Mouse (Mus musculus) erythroblast, embryonic 14.5 days (primary cell): ENCODE results near the gene Tmem177. TPM values are rescaled to one million over a fixed set of nuclear protein-coding genes. Genes with fewer than 3 reads are reported as not detected.

Experiments used
- H3K27me3 ChIP-seq: 2 replicates; pipeline ENCODE4 v1.6.1; 2012; ENCODE audit warnings: inconsistent platforms; ENCODE audit not compliant: control insufficient read depth
- H3K36me3 ChIP-seq: 2 replicates; pipeline ENCODE4 v1.6.1; 2012; ENCODE audit warnings: mild to moderate bottlenecking, inconsistent platforms; ENCODE audit not compliant: control insufficient read depth
- H3K4me1 ChIP-seq: 2 replicates; pipeline ENCODE4 v1.6.1; 2012; ENCODE audit warnings: inconsistent platforms; ENCODE audit not compliant: control insufficient read depth
- H3K4me3 ChIP-seq: replicated peaks from 2 replicates; pipeline ENCODE3; 2012; ENCODE audit warnings: moderate library complexity, mild to moderate bottlenecking, inconsistent platforms
- H3K9me3 ChIP-seq: 2 replicates; pipeline ENCODE4 v1.6.1; 2012; ENCODE audit warnings: low read length, inconsistent platforms, mixed read lengths; ENCODE audit not compliant: control insufficient read depth
- GATA1 ChIP-seq: IDR thresholded peaks from 2 replicates; pipeline ENCODE4 v1.6.1; 2012; ENCODE audit warnings: low read length, inconsistent platforms, mixed read lengths
- TAL1 ChIP-seq: IDR thresholded peaks from 3 replicates; pipeline ENCODE4 v1.6.1; 2012; ENCODE audit warnings: low read length, inconsistent platforms, mixed read lengths
- polyA plus RNA-seq: library from polyadenylated mRNA; stranded (reverse); fragments of >175 nt; gene quantifications from 2 replicates; pipeline ENCODE4 v1.2.3, GENCODE M21; 2012

Gene Tmem177
- polyA plus RNA-seq, 1 experiment, result 0.03 TPM

DNA sequence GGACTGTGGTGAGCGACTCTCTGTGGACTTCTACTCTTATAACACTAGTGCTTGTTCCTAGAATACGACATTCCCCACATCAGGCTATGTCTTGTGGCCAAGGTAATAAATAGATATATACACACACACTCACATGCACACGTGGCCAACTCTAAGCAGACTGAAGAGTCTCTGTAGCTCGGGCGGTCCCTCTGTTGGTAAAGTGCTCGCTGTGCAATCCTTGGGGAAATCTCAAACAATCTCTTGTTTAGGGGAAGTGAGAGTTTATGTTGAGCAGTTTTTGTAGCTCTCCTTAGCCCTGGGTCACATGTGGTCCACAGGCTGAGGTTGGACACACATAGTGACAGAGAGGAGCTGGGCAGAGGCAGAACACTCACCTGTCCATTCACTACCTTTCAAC, 20.1 kb downstream of the Tmem177 start:
- TF ChIP-seq TAL1, result no peak
- TF ChIP-seq GATA1, result no peak
- H3K36me3 ChIP-seq, result no peaks in the 10 kb centered on the region
- H3K4me3 ChIP-seq, result no peak overlapping the region
- no peaks in the 10 kb centered on the region for H3K27me3 ChIP-seq
- H3K9me3 ChIP-seq, result no peaks in the 10 kb centered on the region
- H3K4me1 ChIP-seq, result no peaks in the 10 kb centered on the region

DNA sequence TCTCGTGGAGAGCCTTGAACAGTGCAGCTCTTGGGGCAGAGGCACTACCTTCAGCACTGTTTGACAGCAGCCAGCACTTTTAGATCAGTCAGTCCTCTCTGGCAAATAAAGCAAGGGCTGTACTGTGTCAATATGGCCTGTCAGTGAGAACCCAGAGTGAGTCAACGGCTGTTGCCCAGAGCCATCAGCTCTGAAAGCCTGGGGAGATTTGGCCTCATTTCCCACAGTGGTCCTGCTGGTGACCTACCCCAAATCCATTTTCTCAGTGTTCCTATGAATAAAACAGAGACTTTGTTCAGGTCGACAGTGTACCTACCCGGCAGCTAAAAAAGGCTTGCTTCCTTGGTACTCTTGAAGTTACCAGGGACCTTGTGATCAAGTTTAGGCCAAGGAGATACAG, 21.1 kb downstream of the Tmem177 start:
- Histone ChIP-seq H3K27me3 (no peaks in the 10 kb centered on the region), H3K36me3 (no peaks in the 10 kb centered on the region), H3K4me1 (no peaks in the 10 kb centered on the region), H3K9me3 (no peaks in the 10 kb centered on the region), H3K4me3 (no peak overlapping the region)
- TF ChIP-seq TAL1, result no peak

DNA sequence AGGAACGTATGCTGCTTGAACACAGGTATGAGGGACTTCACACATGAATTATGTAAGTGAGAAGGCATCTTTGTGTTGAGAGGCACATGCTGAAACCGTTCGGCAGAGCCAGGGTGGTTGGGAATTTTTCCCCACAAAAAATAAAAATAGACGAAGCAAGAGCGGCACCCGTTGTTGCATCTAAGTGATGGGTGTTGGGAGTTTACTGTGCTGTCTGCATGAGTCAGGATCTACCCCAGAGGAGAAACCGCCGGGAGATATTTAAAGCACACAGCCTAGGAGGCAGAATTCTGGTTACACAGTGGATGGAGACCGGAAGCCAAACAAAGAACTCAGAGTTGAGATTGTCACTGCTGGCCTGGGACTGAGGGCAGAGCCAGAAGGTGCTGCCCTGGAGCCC, 21.9 kb downstream of the Tmem177 start:
- Histone ChIP-seq H3K4me3 (no peak overlapping the region), H3K36me3 (no peaks in the 10 kb centered on the region), H3K9me3 (no peaks in the 10 kb centered on the region), H3K4me1 (no peaks in the 10 kb centered on the region), H3K27me3 (no peaks in the 10 kb centered on the region)
- no peak for TF ChIP-seq GATA1
- no peak for TF ChIP-seq TAL1

- Histone ChIP-seq H3K4me1 (no peaks in the 10 kb centered on the region), H3K36me3 (no peaks in the 10 kb centered on the region), H3K4me3 (no peak overlapping the region), H3K27me3 (no peaks in the 10 kb centered on the region), H3K9me3 (no peaks in the 10 kb centered on the region)
- TF ChIP-seq TAL1 (no peak), GATA1 (no peak)
Measured at GRCm38 (mm10) chr1:119889347-119889746, 23.7 kb downstream of the Tmem177 start.

GRCm38 (mm10) chr1:119886320-119886719, 26.7 kb downstream of the Tmem177 start:
- no peaks in the 10 kb centered on the region for H3K27me3 ChIP-seq
- H3K4me3 ChIP-seq, result no peak overlapping the region
- no peaks in the 10 kb centered on the region for H3K9me3 ChIP-seq
- H3K36me3 ChIP-seq, result no peaks in the 10 kb centered on the region
- H3K4me1 ChIP-seq, result no peaks in the 10 kb centered on the region
- no peak for TF ChIP-seq TAL1
- TF ChIP-seq GATA1, result no peak

GRCm38 (mm10) chr1:119884272-119884671, 28.7 kb downstream of the Tmem177 start:
- no peaks in the 10 kb centered on the region for H3K27me3 ChIP-seq
- H3K4me1 ChIP-seq, result no peaks in the 10 kb centered on the region
- no peaks in the 10 kb centered on the region for H3K36me3 ChIP-seq
- H3K9me3 ChIP-seq, result no peaks in the 10 kb centered on the region
- no peak for TF ChIP-seq TAL1
- no peak for TF ChIP-seq GATA1
- no peak overlapping the region for H3K4me3 ChIP-seq

DNA sequence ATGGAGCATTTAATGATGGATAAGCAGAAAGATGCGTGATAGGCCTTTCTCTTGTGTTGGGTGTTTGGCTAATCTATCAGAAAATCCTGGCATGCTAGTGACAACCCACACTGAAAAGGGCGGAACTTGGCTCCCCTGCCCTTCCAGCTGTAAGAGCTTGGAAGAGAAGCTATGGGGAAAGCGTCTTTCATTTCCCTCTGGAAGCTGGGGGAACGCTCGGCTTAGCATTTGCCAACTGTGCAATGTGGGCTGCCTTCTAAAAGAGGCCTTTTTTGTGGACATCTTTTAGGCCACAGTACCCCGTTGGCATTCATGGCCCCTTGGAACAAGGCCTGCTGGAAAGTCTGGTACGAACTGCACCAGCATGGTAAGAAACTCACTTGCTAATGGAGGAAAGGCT, 34.1 kb downstream of the Tmem177 start:
- H3K4me3 ChIP-seq, result no peak overlapping the region
- no peaks in the 10 kb centered on the region for H3K27me3 ChIP-seq
- H3K9me3 ChIP-seq, result no peaks in the 10 kb centered on the region
- H3K36me3 ChIP-seq, result no peaks in the 10 kb centered on the region
- H3K4me1 ChIP-seq, result no peaks in the 10 kb centered on the region
- TF ChIP-seq GATA1 (no peak), TAL1 (no peak)

DNA sequence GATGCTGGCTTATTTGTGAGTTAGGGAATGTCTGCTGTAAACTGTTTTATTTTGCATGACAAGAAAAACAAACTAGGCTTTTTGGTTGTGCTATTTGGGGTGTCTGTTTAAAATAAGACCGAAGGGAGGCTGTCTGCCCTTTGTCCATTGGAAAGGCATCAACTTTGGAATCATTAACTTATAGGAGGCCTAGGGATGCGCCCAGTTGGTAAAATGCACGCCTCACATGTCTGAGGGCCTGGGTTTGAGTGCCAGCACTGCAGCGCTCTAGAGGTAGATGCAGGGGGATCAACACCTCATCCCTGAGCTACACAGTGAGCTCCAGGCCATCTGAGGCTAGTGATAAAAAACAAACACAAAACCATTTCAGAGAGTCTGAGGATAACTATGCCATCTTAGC, 35.5 kb downstream of the Tmem177 start:
- Histone ChIP-seq H3K9me3 (no peaks in the 10 kb centered on the region), H3K4me3 (no peak overlapping the region), H3K27me3 (no peaks in the 10 kb centered on the region), H3K36me3 (no peaks in the 10 kb centered on the region), H3K4me1 (no peaks in the 10 kb centered on the region)
- TF ChIP-seq TAL1, result no peak
- no peak for TF ChIP-seq GATA1

- no peaks in the 10 kb centered on the region for H3K36me3 ChIP-seq
- no peaks in the 10 kb centered on the region for H3K4me1 ChIP-seq
- TF ChIP-seq TAL1, result no peak
- no peak for TF ChIP-seq GATA1
- no peaks in the 10 kb centered on the region for H3K9me3 ChIP-seq
- no peaks in the 10 kb centered on the region for H3K27me3 ChIP-seq
- H3K4me3 ChIP-seq, result no peak overlapping the region
Measured at GRCm38 (mm10) chr1:119868395-119869161, 44.4 kb downstream of the Tmem177 start.

DNA sequence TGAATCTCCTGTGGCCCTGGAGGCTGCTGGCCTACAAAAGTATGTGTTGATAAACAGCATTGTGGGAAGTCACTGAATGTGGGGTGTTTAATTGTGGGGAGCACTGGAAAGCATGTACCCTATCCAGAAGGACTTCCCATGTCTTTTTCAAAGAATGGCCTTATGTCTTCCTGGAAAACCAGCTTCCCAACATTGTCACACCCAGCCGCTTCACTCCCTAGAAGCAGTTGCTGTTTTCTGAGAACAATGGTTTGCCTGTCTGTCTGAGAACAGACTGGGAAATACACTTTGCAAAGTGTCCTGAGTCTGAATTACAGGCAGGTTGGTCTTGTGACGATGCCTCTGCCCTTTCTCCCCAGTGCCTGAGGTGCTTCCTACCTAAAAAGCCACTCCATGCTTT, 45.7 kb downstream of the Tmem177 start:
- H3K9me3 ChIP-seq, result no peaks in the 10 kb centered on the region
- H3K4me3 ChIP-seq, result no peak overlapping the region
- TF ChIP-seq TAL1 (no peak), GATA1 (no peak)
- H3K4me1 ChIP-seq, result no peaks in the 10 kb centered on the region
- H3K36me3 ChIP-seq, result no peaks in the 10 kb centered on the region
- no peaks in the 10 kb centered on the region for H3K27me3 ChIP-seq
